Mouse (Mus musculus) adrenal gland, postnatal 10 days (tissue): ENCODE measurements at regions not wholly inside any gene's neighbourhood (a gene's known extent, or its start where the extent isn't known, plus 50 kb on each side); places are given as distances from the start of the nearest gene placed in this dataset.

Experiments
- DNase-seq: peaks from one replicate; pipeline ENCODE4 v3.0.0; 2021; ENCODE audit warnings: mixed read lengths

DNA sequence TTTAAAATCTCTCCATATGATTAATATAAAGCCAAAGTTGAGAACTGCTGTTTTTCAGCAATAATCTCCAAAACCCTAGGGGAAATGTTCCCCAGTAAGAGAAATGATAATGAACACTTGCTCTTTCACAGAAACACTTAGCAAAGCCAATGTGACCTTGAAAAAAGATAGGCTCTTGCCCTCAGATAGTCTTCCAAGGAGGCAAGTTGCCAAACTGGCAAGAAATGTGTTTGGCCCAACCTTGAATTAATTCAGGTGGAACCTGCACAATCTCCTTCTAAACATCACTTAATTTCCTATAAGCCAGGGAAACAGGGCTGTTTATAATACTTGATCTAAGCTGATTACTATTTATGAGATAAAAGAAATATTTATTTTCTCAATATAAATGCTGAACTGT is 244.0 kb upstream of the Gnaz start:
- DNase-seq, result peak; percentile 26

DNA sequence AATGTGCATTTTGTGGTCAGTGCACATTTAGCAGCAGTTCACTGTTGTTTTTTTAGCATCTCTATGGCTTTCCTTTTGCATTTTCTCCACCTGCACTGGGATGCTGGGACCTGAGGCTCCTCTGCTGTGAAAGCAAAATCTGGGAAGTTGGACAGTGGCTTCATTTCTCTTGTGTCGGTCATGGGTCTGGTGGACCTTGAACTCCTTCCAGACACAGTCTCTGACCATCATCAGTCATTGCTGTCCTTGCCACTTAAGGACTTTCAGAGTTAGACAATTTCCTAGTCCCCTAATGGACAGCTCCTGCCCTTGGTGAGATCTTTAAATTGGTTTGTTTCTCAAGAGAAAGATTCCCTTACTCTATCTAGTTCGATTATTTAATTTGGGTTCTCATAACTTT is 217.5 kb upstream of the Gnaz start:
- peak; percentile 20 for DNase-seq

DNA sequence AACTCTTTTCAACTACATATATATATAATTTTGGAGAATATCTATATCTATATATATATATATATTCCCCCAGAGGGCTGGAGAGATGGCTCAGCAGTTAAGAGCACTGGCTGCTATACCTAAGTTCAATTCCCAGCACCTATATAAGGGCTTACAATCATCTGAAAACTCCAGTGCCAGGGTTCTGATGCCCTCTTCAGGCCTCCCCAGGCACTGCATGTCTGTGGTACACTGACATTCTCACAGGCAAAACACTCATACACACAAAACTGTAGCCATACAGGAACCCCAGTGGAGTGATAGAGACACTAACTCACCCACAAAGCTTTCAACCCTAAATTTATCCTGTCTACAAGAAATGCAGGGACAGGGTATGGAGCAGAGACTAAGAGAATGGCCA is 216.1 kb upstream of the Gnaz start:
- DNase-seq, result no peak

DNA sequence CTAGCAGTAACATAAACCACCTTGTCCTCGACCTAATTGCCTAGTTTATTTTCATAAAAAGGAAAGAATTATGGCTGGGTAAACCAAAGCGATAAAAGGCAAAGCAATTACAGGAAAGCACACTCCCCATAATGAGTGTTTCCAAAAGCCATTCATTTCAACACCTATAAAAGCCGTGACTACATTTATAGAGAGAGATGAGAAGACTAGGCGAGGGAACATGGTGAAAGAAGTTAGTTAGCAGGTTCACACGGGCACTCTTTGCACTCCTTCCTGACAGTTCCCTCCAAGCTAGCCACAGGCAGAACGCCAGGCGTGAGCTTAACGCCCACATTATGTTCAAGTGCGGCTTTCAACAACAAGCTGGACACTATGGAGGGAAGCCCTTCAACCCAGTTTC is 206.2 kb upstream of the Gnaz start:
- no peak for DNase-seq

DNA sequence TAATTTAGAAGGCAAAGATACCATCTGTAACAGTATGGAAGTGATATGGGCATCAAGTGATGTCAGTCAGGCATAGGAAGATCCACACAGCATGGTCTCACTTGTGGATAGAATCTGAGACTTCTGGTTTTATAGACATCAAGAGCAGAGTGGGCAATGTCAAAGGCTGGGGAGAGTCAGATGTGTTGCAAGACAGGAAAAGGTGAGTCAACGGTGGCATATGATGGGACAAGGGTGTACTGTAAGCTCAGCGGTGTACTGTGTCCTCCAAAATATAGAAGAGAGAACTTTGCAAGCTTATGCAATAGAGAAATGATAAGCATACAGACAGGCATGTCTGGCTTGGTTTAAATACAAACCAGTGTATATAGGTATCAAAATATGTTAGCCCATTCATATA is 177.7 kb upstream of the Gnaz start:
- no peak for DNase-seq

DNA sequence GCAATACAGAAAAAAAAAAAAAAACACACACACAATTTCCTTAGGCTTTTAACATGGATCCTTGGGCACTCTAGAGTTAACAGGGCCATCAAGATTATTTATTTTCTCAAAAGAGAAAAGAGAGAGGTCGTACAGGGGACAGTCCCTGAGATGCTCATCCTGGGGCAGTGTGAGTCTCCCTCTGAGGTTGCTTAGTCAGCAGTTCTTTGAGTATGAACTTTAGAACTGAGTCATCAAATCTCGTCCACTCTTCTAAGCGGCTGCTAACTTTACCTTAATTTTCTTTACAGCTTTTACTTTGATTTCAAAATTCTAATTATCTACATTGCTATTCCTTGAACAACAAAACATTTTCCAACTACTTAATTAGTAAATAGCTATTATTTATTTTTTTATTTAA is 177.0 kb upstream of the Gnaz start:
- DNase-seq, result no peak

DNA sequence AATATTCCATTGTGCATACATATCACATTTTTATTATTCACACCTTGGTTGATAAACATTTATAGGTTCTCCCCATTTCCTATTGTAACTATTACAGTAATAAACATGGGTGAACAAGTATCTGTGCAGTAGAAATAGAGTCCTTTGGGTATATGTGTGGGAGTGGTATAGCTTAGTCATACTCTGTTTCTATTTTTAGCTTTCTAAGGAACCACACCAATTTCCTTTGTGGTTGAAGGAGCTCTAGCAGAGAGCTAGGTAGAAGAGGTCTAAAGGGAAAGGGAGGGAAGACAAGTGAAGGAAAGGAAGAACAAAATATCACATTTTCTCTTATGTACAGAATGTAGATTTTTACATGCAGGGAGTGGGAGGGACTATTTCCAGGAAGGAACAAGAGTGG is 143.6 kb upstream of the Gnaz start:
- no peak for DNase-seq

DNA sequence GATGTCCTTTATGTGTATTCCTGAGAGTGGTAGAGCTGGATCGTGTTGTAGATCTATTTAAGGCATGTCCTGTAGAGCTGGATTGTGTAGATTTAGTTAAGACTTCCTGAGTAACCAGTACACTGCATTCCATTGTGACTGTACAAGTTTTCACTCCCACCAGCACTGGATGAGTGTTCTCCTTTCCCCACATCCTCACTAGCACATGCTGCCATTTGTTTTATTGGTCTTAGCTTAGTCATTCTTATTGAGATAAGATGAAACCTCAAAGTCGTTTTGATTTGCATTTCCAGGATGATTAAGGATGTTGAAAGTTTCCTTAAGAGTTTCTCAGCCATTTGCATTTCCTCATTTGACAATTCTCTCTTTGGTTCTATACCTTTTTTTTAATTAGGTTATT is 132.6 kb upstream of the Gnaz start:
- no peak for DNase-seq

DNA sequence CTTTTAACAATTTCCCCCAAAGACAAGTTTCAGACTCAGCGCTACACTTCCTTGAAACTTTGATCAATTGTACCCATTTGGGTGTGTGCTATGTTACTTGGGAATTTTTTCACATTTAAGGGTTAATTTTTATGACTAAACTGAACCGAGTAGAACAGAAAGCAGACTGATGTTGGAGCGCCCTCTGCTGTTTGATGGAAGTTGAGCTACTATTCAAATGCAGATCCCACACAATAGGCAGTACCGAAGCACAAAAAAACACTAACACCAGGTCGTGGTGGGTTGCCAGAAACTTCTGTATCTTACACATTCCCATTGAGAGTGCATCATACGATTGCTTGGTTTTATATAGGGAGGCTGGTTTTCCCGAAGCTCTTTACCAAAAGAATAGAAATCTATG is 118.6 kb upstream of the Gnaz start:
- peak; percentile 83 for DNase-seq

DNA sequence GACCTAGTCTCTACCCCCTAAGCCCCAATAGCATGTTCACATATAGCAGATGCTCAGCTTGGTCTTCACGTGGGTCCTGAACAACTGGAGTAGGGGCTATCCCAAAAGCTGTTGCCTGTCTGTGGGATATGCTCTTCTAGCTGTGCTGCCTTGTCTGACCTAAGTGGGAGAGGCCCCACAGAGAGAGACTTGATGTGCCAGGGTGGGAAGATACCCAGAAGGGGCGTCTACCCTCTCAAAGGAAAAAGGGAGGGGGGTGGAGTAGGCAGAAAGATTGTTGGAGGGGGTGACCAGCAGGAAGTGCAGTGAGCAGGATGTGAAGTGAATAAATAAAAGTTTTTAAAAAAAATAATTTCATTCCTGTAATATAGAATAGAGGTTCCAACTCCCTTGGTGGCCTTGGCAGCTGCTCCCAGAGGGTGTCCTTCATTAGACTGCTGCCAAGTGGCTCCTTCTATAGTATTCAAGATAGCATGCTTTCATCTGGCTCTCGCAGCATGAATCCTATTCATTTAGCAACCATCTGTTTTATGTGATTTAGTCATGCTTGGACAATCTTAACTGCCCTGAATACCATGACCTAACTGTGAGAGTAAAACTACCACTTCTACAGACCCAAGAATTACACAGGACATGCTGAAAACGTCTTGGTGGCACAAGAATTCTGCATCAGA is 111.8 kb upstream of the Gnaz start:
- no peak for DNase-seq
